Mouse (Mus musculus): ENCODE results near the gene Use1. TPM values are rescaled to one million over a fixed set of nuclear protein-coding genes. Genes with fewer than 3 reads are reported as not detected.

Use1 gene
- total RNA-seq, 2 experiments from 2014 or later = 97.9 to 108 TPM

- DNase-seq (ENCODE audit: low spot score in 2 of 2) = peak in 1 of 2 experiments; percentile 8
Observed at GRCm38 (mm10) chr8:71401454-71401853, 34.8 kb downstream of the Use1 start.

GRCm38 (mm10) chr8:71402446-71402964 lies 35.9 kb downstream of the Use1 start:
- no peak for DNase-seq (ENCODE audit: low spot score in 2 of 2)

GRCm38 (mm10) chr8:71403107-71403885 lies 36.6 kb downstream of the Use1 start:
- no peak for DNase-seq (ENCODE audit: low spot score in 2 of 2)

- DNase-seq (ENCODE audit: low spot score in 2 of 2) = no peak
Observed at GRCm38 (mm10) chr8:71404011-71404410, 37.4 kb downstream of the Use1 start.

- DNase-seq (ENCODE audit: low spot score in 2 of 2) = no peak
Observed at GRCm38 (mm10) chr8:71404951-71405351, 38.3 kb downstream of the Use1 start.

GRCm38 (mm10) chr8:71405401-71406098 lies 38.9 kb downstream of the Use1 start, which contains the start of gene Ankle1:
TSS of gene Ankle1 (plus strand) at chr8:71406010.
- DNase-seq (ENCODE audit: low spot score in 2 of 2) = peak; percentile 97

- peak; percentile 45 to 59 for DNase-seq (ENCODE audit: low spot score in 2 of 2)
Observed at GRCm38 (mm10) chr8:71406099-71407015, 39.7 kb downstream of the Use1 start.

GRCm38 (mm10) chr8:71407441-71407840 lies 40.8 kb downstream of the Use1 start:
- no peak for DNase-seq (ENCODE audit: low spot score in 2 of 2)

- no peak for DNase-seq (ENCODE audit: low spot score in 2 of 2)
Observed at GRCm38 (mm10) chr8:71408231-71408630, 41.6 kb downstream of the Use1 start.

- DNase-seq (ENCODE audit: low spot score in 2 of 2) = no peak
Observed at GRCm38 (mm10) chr8:71411535-71412273, 45.1 kb downstream of the Use1 start.

Other genes with a start within 250 kb of the Use1 start
- gene Myo9b, start 94.1 kb upstream of the Use1 start, total RNA-seq (2021) = 10 to 100 TPM; 33.2 to 36.6 TPM
- 10 to 100 TPM; 19.0 to 22.3 TPM for gene Haus8, start 93.9 kb upstream of the Use1 start, total RNA-seq (2021)
- 10 to 100 TPM; 17.2 to 17.6 TPM for gene Ocel1, start 4.5 kb downstream of the Use1 start, total RNA-seq (2021)
- gene Nr2f6, start 15.1 kb downstream of the Use1 start, total RNA-seq (2021) = 10 to 100 TPM; 32.2 to 32.5 TPM
- gene Ushbp1, start 29.0 kb downstream of the Use1 start, total RNA-seq (2021) = 1 to 10 TPM; 6.7 to 7.3 TPM
- gene Babam1, start 30.0 kb downstream of the Use1 start, total RNA-seq (2021) = 10 to 100 TPM; 78.7 to 82.2 TPM
- 1 to 10 TPM; 2.2 to 2.7 TPM for gene Ankle1, start 39.2 kb downstream of the Use1 start, total RNA-seq (2021)
- 100 to 1,000 TPM; 145 to 159 TPM for gene Abhd8, start 96.8 kb downstream of the Use1 start, total RNA-seq (2021)
- gene Mrpl34, start 98.1 kb downstream of the Use1 start, total RNA-seq (2021) = 10 to 100 TPM; 59.5 to 69.2 TPM
- gene Dda1, start 102.4 kb downstream of the Use1 start, total RNA-seq (2021) = 100 to 1,000 TPM; 128 to 130 TPM
- 10 to 100 TPM; 64.3 to 71.5 TPM for gene Ano8, start 119.1 kb downstream of the Use1 start, total RNA-seq (2021)
- gene Gtpbp3, start 121.3 kb downstream of the Use1 start, total RNA-seq (2021) = 10 to 100 TPM; 26.4 to 29.4 TPM
- gene Plvap, start 144.9 kb downstream of the Use1 start, total RNA-seq (2021) = 1 to 10 TPM; 8.1 to 9.2 TPM
- not detected for gene Ccdc194, start 158.9 kb downstream of the Use1 start, total RNA-seq (2021)
- 1 to 10 TPM; 4.1 to 4.8 TPM for gene Bst2, start 170.6 kb downstream of the Use1 start, total RNA-seq (2021)
- 10 to 100 TPM; 36.9 to 40.7 TPM for gene Mvb12a, start 176.1 kb downstream of the Use1 start, total RNA-seq (2021)
- gene Tmem221, start 192.0 kb downstream of the Use1 start, total RNA-seq (2021) = not detected
- gene Nxnl1, start 199.8 kb downstream of the Use1 start, total RNA-seq (2021) = not detected
- 10 to 100 TPM; 76.8 to 92.7 TPM for gene Slc27a1, start 202.0 kb downstream of the Use1 start, total RNA-seq (2021)
- 10 to 100 TPM; 75.1 to 81.0 TPM for gene Pgls, start 225.3 kb downstream of the Use1 start, total RNA-seq (2021)
- gene Fam129c, start 230.8 kb downstream of the Use1 start, total RNA-seq (2021) = 1 to 10 TPM; 4.6 to 5.8 TPM
- gene Colgalt1, start 244.2 kb downstream of the Use1 start, total RNA-seq (2021) = 10 to 100 TPM; 65.8 to 77.0 TPM

All from layer of hippocampus, postnatal 10 days (tissue).